ENCODE assay signal across 9 mouse cellular contexts in genomic region chr7:34594501-34595306, GRCm38 (mm10).
DNase-seq lines count a peak whose midpoint lies in the region; ATAC-seq and TF ChIP-seq lines count a peak whose summit lies in the region.
"Had no signal": no experiment of that assay in that cellular context is flagged by ENCODE, and none has a peak within 500 bp of the region (broad histone marks: within the 10 kb centered on the region; RNA-seq: fewer than 3 reads in every experiment).

No protein-coding gene starts in this region.

- 22% methylated on average over 18 of the region's 18 CpGs for WGBS in heart, postnatal 0 days
- 9% methylated on average over 18 of the region's 18 CpGs for WGBS in kidney, postnatal 0 days

- no peaks in the 10 kb centered on the region for H3K27me3 ChIP-seq in heart, postnatal 0 days (ENCODE audit: control insufficient read depth, insufficient read depth, low read length)
- no peaks in the 10 kb centered on the region for H3K27me3 ChIP-seq in kidney, postnatal 0 days (ENCODE audit: insufficient read depth, low read length)
- H3K27me3 ChIP-seq in testis, adult 2 months (ENCODE audit: control insufficient read depth, insufficient read depth, low read length): no peaks in the 10 kb centered on the region
- H3K27me3 ChIP-seq: Patski had no signal

- no peak for TF ChIP-seq POLR2A in testis, adult 2 months (IDR thresholded peaks at IDR 0.05; ENCODE audit: control insufficient read depth, low read depth, low read length)

- TF ChIP-seq EP300 in heart, postnatal 0 days (IDR thresholded peaks at IDR 0.05; ENCODE audit: low read depth): no peak

- peak overlapping the region; percentile 59 for H3K4me2 ChIP-seq in heart, postnatal 0 days (ENCODE audit: low read depth, low read length)
- peak overlapping the region; percentile 48 for H3K4me2 ChIP-seq in kidney, postnatal 0 days (ENCODE audit: low read length)

- ATAC-seq in heart, postnatal 0 days (ENCODE audit: insufficient read depth, low read depth): peak; percentile 62; the same call in 1 of the 2 replicates
- peak; percentile 53 for ATAC-seq in kidney, postnatal 0 days (replicated peaks; ENCODE audit: low FRiP score, low read depth)
- ATAC-seq: Patski had no signal

- H3K36me3 ChIP-seq in heart, postnatal 0 days (replicated peaks; ENCODE audit: control insufficient read depth, insufficient read depth, low read length): no peaks in the 10 kb centered on the region
- no peaks in the 10 kb centered on the region for H3K36me3 ChIP-seq in kidney, postnatal 0 days (ENCODE audit: insufficient read depth, low read length)
- no peaks in the 10 kb centered on the region for H3K36me3 ChIP-seq in testis, adult 2 months (ENCODE audit: control insufficient read depth, insufficient read depth, low read length)

- H3K9ac ChIP-seq in heart, postnatal 0 days (replicated peaks; ENCODE audit: low read depth, low read length): peak overlapping the region; percentile 36; the same call in 1 of the 2 replicates
- 0 out of 2 replicates have a peak overlapping the region, but pooled peaks have one; percentile 23 for H3K9ac ChIP-seq in kidney, postnatal 0 days (ENCODE audit: low read depth, low read length)

- H3K9me3 ChIP-seq in heart, postnatal 0 days (replicated peaks; ENCODE audit: control insufficient read depth, low read length): no peaks in the 10 kb centered on the region
- no peaks in the 10 kb centered on the region for H3K9me3 ChIP-seq in kidney, postnatal 0 days (replicated peaks; ENCODE audit: low read length)

- no peak for TF ChIP-seq CTCF in heart, postnatal 0 days (IDR thresholded peaks at IDR 0.05; ENCODE audit: low read depth)
- peak; percentile 21; the same call in 1 of the 2 replicates for TF ChIP-seq CTCF in kidney, postnatal 0 days (IDR thresholded peaks at IDR 0.05; ENCODE audit: low read depth)
- TF ChIP-seq CTCF in testis, adult 2 months (IDR thresholded peaks at IDR 0.05; ENCODE audit: control insufficient read depth, insufficient read depth, insufficient replicate concordance, low read depth, low read length): no peak

- no peaks in the 10 kb centered on the region for H3K4me1 ChIP-seq in heart, postnatal 0 days (ENCODE audit: control insufficient read depth, insufficient read depth)
- peaks cover 30% of the 10 kb centered on the region for H3K4me1 ChIP-seq in kidney, postnatal 0 days (replicated peaks; ENCODE audit: insufficient read depth, low read length)
- peaks cover 10% of the 10 kb centered on the region for H3K4me1 ChIP-seq in testis, adult 2 months (ENCODE audit: control insufficient read depth, insufficient read depth, low read length)

- H3K4me3 ChIP-seq in heart, postnatal 0 days (ENCODE audit: low read depth, low read length): peak overlapping the region; percentile 27
- no peak overlapping the region for H3K4me3 ChIP-seq in kidney, postnatal 0 days (replicated peaks; ENCODE audit: low read depth, low read length)
- H3K4me3 ChIP-seq in testis, adult 2 months (ENCODE audit: control insufficient read depth, low read depth, low read length): peak overlapping the region; percentile 35; the same call in 1 of the 2 replicates

- peak; percentile 46 for DNase-seq in ovary, postnatal 36 days (ENCODE audit: low spot score)
- DNase-seq in ovary, postnatal 14 days (ENCODE audit: low spot score): no peak
- peak; percentile 73 for DNase-seq in fibroblast of lung, adult 2 months (ENCODE audit: low read depth)
- DNase-seq in heart, postnatal 0 days (ENCODE audit: low spot score): peak; percentile 51
- peak; percentile 72 for DNase-seq in kidney, postnatal 0 days (ENCODE audit: low spot score)
- DNase-seq in lung, postnatal 25 days (ENCODE audit: low spot score): peak; percentile 7
- DNase-seq in urinary bladder, postnatal 10 days (ENCODE audit: low spot score): no peak

- no peak overlapping the region for H3K27ac ChIP-seq in heart, postnatal 0 days (ENCODE audit: low read depth)
- H3K27ac ChIP-seq in kidney, postnatal 0 days: peak overlapping the region; percentile 75
- no peak overlapping the region for H3K27ac ChIP-seq in testis, adult 2 months (ENCODE audit: control insufficient read depth, insufficient read depth, low read depth, low read length)

Comparison
In these comparisons a context has a peak if more than half of its experiments do, and no peak if none do; other contexts are left out.
1. DNase-seq: peak in ovary, postnatal 36 days (single experiment), fibroblast of lung, adult 2 months (single experiment), heart, postnatal 0 days (single experiment), kidney, postnatal 0 days (single experiment) and lung, postnatal 25 days (single experiment); none in ovary, postnatal 14 days (single experiment) and urinary bladder, postnatal 10 days (single experiment).